Mouse (Mus musculus) hematopoietic multipotent progenitor cell, adult 10-12 weeks (in vitro differentiated cells): ENCODE data around the gene Zfp949. TPM values are rescaled to one million over a fixed set of nuclear protein-coding genes. Genes with fewer than 3 reads are reported as not detected.

Experiments
- polyA plus RNA-seq: library from polyadenylated mRNA; stranded (reverse); fragments of >175 nt; gene quantifications from 2 replicates; pipeline ENCODE4 v1.2.3, GENCODE M21; 2012; ENCODE audit warnings: low replicate concordance

Gene Zfp949
- 0.92 and 1.6 TPM in 2 replicates for polyA plus RNA-seq

DNA sequence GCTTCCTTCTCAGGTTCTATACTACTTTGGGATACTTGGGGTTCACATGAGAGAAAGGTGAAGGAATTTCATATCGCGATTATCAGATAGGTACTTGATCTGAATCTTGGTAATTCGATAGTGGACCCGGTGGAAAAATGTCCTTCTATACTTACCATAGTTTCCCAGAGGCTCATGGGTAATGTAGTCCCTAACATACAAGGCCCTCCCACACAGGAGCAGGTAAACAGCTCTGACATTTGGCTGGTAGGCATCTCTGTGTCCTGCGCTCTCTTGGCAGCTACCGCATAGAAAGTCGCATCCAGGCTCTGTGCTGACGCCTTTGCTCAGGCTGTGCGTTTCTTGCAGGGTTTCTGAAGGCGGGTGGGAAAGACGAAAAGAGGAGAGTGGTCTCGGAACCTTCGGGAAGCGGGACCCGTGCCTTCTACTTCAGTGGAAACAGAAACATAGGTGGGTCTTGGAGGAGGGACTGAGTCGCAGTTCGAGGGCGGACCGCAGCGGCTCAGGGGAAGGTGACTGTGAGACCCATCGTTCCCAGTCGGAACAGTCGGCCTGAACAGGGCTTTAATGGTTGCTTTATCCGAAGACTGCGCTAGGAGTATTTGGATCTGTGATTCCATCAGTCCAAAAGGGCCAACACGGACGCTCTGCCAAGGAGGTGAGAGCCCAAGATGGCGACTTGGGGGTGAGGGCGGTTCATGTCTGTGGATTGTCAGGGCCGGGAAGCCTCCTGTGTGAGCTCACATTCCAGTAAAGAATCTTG lies at the start of gene Zfp949:
TSS of gene Zfp949 (plus strand) at position 170 of the 763 bp plus-strand sequence.

DNA sequence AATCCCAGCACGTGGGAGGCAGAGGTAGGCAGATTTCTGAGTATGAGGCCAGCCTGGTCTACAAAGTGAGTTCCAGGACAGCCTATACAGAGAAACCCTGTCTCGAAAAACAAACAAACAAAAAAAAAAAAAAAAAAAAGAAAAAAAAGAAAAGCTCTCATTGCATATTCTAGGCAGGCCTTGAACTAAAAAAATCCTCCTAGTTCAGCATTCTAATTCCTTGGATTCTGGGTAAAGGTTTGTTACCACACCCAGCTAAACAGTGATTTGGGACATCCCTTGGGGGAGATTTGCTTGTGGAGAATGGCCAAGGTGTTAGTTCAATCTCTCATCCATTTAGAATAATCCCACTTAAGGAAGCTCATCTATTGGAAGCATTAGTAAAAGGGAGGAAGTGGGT lies 32.8 kb downstream of the Zfp949 start, which contains the start of gene Trim43a:
TSS of gene Trim43a (plus strand) at position 301 of the 400 bp plus-strand sequence.

Other genes with a start within 250 kb of the Zfp949 start
- 2.7 and 5.4 TPM in 2 replicates for gene Nt5e, start 220.8 kb upstream of the Zfp949 start, polyA plus RNA-seq
- 6.0 and 12.4 TPM in 2 replicates for gene Snx14, start 109.1 kb upstream of the Zfp949 start, polyA plus RNA-seq
- gene Gm20537, start 91.4 kb upstream of the Zfp949 start, polyA plus RNA-seq, result 10.0 and 10.2 TPM in 2 replicates
- gene Syncrip, start 65.4 kb upstream of the Zfp949 start, polyA plus RNA-seq, result 65.3 and 75.2 TPM in 2 replicates
- not detected in 2 replicates for gene Trim43a, start 32.9 kb downstream of the Zfp949 start, polyA plus RNA-seq
- gene Mthfsl, start 172.3 kb downstream of the Zfp949 start, polyA plus RNA-seq, result 12.8 and 13.9 TPM in 2 replicates
- 0.66 and 4.4 TPM in 2 replicates for gene Bcl2a1d, start 183.9 kb downstream of the Zfp949 start, polyA plus RNA-seq